Mouse (Mus musculus): ENCODE measurements at regions not wholly inside any gene's neighbourhood (a gene's known extent, or its start where the extent isn't known, plus 50 kb on each side); places are given as distances from the start of the nearest gene placed in this dataset.
"Not testable (repeated sequence)": the region's sequence is repeated elsewhere in the genome, so short reads cannot be mapped to it uniquely, and the experiment has no call there.

GRCm38 (mm10) chr2:10658317-10658716 lies 288.0 kb downstream of the Sfmbt2 start:
- no peak for DNase-seq (ENCODE audit: low spot score in 2 of 2)
- intact Hi-C loops (cut with DNase I), result no loop called here

DNA sequence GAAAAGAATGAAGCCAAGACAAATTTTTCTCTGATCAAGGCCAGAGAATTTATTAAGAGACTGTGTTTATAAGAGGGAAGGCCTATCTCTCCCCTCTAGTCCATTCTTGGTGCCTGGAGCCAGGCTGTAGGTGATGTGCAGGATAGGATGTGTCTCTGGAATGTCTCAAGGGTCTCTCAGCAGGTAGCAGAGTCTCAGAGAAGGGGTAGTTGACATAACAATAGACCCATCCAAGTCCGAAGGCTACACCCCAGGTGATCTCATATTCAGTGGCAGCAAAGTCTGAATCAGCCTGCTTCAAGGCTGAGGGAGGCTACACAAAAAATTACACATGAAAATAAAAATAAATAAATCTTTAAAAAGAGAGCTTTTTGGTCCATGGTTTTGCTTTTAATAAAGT lies 297.6 kb downstream of the Sfmbt2 start:
- DNase-seq (ENCODE audit: low spot score in 2 of 2); intact Hi-C loops (cut with DNase I): not testable (repeated sequence)

DNA sequence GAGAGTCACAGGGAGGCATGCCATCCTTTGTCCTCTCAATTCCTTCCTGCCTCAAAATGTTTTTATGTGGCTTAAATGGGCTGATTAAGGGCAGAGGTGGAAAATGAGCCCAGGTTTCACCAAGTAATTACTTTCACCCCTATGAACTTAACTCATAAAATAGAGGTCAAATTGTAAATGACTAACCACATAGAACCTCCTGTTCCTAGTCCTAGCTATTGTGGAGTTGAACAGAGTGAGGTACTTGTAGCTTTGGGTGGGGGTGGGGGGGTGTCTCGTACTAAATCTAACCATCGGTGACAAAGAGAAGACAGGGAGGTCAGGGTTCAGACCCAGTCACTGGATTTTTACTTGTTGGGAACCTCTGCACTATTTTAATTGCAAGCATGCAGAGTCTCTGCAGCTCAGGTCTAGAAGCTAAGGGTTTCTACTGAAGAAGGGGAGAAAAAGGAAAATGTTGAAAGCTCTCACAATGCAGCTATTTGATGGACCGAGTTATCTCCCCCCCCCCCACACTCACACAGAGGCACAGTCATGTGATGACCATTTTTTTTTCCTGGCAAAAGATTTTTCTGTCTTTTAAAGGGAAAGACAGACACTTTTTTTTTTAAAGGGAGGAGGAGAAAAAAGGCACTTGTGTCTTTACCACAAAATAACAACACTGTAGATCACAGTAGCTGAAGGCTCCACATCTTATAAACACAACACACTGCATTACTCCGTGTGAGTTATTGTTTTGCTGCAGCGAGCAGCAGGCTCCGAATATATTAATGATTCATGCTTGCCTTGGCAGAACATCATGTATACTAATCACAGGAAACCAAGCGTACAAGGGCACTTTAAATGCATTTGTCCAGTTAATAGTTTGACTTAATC lies 300.4 kb downstream of the Sfmbt2 start:
- intact Hi-C loops (cut with DNase I), result no loop called here
- no peak for DNase-seq (ENCODE audit: low spot score in 2 of 2)

DNA sequence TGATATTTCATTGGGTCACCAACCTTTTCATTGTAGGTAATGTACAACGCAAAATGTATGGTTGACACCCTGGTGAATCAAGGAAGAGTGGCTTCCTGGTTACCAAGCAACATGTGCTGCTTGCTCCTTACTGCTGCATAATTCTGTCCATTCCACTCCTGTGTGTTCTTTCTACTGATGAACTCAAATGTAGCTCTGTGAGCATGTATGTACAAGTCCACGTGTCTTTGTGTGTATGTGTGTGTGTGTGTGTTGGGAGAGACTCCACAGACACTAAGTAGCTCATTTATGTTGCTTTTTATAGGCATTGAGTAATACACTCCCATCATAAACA lies 301.0 kb downstream of the Sfmbt2 start:
- peak in 1 of 2 experiments; percentile 15 for DNase-seq (ENCODE audit: low spot score in 2 of 2)
- intact Hi-C loops (cut with DNase I), result no loop called here

- intact Hi-C loops (cut with DNase I), result no loop called here
- DNase-seq (ENCODE audit: low spot score in 2 of 2), result no peak
These were observed 301.9 kb downstream of the Sfmbt2 start for GRCm38 (mm10) chr2:10672196-10672595.

- intact Hi-C loops (cut with DNase I), result no loop called here
- no peak for DNase-seq (ENCODE audit: low spot score in 2 of 2)
These were observed 304.5 kb downstream of the Sfmbt2 start for GRCm38 (mm10) chr2:10674738-10675349.

GRCm38 (mm10) chr2:10701459-10701858 lies 331.1 kb downstream of the Sfmbt2 start:
- intact Hi-C loops (cut with DNase I), result no loop called here
- DNase-seq (ENCODE audit: low spot score in 2 of 2), result peak; percentile 25 to 30

DNA sequence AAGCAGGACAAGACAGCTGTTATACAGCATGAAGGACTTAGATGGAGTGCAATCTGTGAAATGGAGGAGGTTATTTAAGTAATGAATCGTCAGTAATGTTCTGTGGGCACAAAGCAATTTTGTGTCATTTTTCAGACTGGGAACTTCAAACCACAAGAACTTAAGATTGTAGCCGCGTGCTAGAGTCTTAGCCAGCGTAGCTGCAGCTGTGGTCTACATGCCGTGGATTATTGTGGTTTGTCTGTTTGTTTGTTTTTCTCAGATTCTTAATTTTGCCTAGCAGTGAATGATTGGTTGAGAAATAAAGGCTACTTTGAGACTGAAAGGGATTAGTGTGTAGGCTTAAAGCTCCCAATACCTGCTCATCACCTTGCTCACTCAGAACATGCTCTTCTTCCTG lies 348.1 kb downstream of the Sfmbt2 start:
- intact Hi-C loops (cut with DNase I), result no loop called here
- DNase-seq (ENCODE audit: low spot score in 2 of 2), result no peak

DNA sequence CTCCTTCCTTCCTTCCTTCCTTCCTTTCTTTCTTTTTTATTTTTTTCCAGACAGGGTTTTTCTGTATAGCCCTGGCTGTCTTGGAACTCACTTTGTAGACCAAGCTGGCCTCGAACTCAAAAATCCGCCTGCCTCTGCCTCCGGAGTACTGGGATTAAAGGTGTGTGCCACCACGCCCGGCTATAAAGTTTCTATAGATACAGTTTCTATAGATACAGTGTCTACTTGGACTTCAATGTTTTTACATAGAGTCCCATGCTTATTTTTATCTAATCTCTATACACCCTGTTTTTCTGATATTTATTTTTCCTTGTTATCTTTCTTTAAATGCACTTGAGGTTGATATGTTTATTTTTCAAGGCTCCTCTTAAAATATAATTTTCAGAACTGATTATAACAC lies 364.0 kb downstream of the Sfmbt2 start:
- intact Hi-C loops (cut with DNase I), result not testable (repeated sequence)

DNA sequence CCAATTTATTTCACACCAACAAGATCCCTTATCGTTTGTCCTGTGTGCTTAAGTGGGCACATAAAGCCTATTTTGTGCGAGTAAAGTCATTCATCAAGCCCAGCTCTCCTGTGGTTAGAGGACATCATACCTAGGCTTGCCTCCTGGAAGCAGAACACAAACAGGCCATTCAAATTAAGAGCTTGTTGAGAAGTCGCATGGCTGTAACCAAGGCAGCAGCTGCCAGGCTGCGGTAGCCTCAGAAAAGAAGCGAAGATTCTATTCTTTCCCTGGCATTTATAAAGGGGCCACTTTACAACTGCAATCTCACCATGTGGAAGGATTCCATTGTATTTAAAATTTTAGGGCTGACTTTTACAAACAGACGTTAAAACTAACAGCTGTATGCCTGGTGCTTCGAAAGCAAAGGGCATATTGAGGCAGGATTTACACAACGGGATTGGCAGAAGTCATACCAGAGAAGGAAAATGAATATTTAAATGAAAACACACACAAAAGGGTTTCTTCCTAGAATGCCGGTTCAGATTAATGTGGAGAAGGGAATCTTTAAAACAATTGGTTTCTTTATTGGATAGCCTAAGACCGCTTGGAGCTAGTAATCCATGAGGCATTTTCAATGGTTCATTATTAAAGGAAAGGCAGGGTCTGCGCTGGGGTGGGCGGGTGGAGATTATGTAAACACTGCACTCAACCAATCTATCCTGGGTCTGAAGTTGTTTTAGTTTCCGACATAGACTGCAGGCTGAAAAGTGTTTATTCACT lies 366.6 kb downstream of the Sfmbt2 start:
- intact Hi-C loops (cut with DNase I), result no loop called here
- DNase-seq (ENCODE audit: low spot score in 2 of 2), result peak in 1 of 2 experiments; percentile 54

More for the DNA sequence above, 364.0 kb downstream of the Sfmbt2 start:
- not testable (repeated sequence) for DNase-seq (ENCODE audit: low spot score in 2 of 2)

DNA sequence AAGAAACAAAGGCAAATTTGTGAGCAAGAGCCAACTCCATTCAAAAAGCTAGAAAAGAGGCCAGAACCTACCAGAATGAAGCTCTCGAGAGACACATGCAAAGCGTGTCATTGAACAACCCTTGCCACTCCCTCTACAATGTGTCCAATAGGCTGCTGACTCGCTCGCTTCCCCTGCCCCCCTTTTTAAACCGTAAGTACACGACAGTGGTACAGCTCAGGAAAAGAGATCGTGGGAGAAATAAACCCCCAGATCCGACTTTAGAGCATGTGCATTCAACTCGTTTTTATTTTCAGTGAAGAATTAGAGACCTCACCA lies 367.1 kb downstream of the Sfmbt2 start:
- peak in 1 of 2 experiments; percentile 62 for DNase-seq (ENCODE audit: low spot score in 2 of 2)
- intact Hi-C loops (cut with DNase I), result no loop called here

GRCm38 (mm10) chr2:10745127-10745526 lies 374.8 kb downstream of the Sfmbt2 start:
- intact Hi-C loops (cut with DNase I), result no loop called here
- no peak for DNase-seq (ENCODE audit: low spot score in 2 of 2)

- peak; percentile 32 to 66 for DNase-seq (ENCODE audit: low spot score in 2 of 2)
- intact Hi-C loops (cut with DNase I), result no loop called here
These were observed 385.1 kb downstream of the Sfmbt2 start for GRCm38 (mm10) chr2:10755375-10755774.

DNA sequence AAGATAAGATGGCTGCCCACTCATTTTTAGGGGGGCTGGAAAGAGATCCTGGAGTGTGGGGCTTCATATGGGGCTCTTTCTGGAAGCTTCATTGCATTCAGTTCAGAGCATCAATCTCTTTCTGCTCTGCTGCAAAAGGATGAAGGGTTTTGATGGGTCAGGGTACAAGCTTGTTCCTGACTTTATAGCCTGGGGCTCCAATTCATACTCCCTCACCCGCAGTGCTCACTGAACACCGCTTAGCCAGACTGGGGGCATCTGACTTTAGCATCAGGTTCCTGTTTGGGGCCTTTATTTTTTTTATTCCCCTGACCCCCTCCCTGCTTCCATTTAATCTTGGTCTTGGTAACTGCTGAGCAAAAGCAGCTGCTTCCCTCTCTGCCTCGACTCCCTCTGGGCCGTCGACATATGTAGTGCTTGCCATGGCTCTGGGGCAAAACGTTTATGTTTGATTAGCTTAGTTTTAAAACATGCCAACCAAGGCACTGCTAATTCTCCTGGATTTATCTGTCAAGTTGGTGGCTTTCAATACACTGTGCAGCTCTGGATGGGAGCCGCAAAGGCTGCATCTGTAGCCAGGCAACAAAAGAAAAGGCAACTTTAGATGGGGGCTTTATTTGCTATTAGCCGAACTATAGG lies 387.0 kb downstream of the Sfmbt2 start:
- intact Hi-C loops (cut with DNase I), result no loop called here
- no peak for DNase-seq (ENCODE audit: low spot score in 2 of 2)

- intact Hi-C loops (cut with DNase I), result no loop called here
- DNase-seq (ENCODE audit: low spot score in 2 of 2), result no peak
These were observed 387.6 kb downstream of the Sfmbt2 start for GRCm38 (mm10) chr2:10757886-10758285.

DNA sequence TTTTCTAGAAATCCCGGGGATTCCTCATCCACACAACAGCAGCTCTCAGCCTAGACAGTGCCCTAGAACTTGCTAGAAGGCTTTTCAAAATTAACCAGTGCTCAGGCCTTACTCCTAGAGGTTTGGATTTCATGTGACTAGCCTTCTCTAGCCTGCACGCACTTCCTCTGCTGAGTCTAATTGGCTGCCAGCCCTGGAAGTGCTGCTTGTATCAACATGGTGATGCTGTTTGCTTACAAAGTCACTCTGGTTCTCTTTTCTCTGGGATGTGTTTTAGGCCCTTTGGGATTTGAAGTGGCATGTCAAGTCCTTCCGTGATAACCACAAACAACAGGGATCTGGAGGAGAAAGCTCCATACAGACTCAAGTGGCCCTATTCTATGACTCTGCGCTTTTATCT lies 391.9 kb downstream of the Sfmbt2 start:
- peak in 1 of 2 experiments; percentile 12 for DNase-seq (ENCODE audit: low spot score in 2 of 2)
- intact Hi-C loops (cut with DNase I), result no loop called here

DNA sequence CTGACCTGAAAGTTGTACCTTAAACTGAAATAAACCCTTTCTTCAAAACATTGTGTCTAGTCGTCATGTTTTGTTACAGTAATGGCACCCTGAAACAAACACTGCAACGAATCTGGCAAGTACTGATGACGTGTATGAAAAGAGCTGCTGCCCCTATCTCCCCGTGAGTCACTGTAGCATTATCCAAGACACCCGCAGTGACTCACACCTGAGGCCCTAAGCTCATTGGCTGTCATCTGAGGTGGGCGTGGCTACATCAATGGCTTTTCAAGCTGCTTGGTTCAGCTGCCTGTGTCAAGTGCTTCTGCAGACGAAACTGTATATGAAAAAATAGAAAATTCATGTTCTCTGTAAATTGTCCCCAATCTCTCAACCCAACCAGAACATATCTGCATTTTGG lies 388.8 kb upstream of the Prkcq start:
- intact Hi-C loops (cut with DNase I), result no loop called here

DNA sequence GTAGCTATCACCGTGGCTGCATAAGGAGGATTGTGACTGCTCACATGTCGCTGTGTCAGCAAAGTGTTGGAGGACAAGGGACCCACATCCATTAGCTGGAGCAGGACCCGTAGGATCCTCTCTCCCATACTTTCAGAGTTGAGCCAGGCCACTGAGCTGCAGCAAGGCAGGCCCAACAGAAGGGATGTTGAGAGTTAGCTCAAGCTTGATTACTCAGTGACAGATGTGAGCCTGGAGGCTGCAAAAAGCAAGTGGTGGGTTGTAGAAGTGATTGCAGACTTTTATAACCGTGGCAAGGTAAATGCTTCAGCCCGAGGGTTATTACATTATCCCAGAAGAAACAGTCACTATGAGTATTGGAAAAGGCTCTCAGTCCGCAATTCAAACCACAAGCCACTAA lies 388.3 kb upstream of the Prkcq start:
- intact Hi-C loops (cut with DNase I), result no loop called here
- no peak for DNase-seq (ENCODE audit: low spot score in 2 of 2)

More for the DNA sequence above, 388.8 kb upstream of the Prkcq start:
- no peak for DNase-seq (ENCODE audit: low spot score in 2 of 2)

GRCm38 (mm10) chr2:10784266-10784665 lies 387.6 kb upstream of the Prkcq start:
- intact Hi-C loops (cut with DNase I), result loop anchor here (2.0 kb wide), 1 partner anchor 275 kb away; no protein-coding TSS in a partner anchor
- no peak for DNase-seq (ENCODE audit: low spot score in 2 of 2)

DNA sequence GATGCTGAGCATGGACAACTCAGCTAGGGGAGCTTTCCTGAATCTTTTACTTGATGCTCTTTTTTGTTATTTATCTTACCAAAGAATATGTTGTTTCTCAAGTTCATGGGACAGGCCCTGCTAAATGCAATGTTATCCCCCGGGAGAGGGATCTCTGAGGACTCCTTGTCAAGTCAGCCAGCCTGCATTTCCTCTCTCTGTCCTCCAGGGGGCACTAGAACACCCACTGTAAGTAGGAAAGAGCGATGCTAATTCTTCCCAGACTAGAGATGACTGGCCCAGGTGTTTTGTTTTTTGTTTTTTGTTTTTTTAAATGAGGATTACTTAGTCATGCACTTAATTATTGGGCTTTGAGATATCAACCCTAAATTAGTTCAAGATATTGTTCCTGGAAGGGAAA lies 386.8 kb upstream of the Prkcq start:
- DNase-seq (ENCODE audit: low spot score in 2 of 2), result peak; percentile 72 to 76
- intact Hi-C loops (cut with DNase I), result loop anchor here (2.0 to 5.0 kb wide), 2 partner anchors 42 to 274 kb away; no protein-coding TSS in a partner anchor
